ENCODE assay signal across 11 mouse cellular contexts in genomic region chr15:27492156-27492555, GRCm38 (mm10).
"Had no signal": no experiment of that assay in that cellular context is flagged by ENCODE, and none has a peak within 500 bp of the region (broad histone marks: within the 10 kb centered on the region; RNA-seq: fewer than 3 reads in every experiment).

No protein-coding gene starts in this region.

- H3K36me3 ChIP-seq: limb, embryonic 13.5 days; midbrain, embryonic 13.5 days; neural tube, embryonic 12.5 days had no signal

- H3K9ac ChIP-seq: limb, embryonic 13.5 days; midbrain, embryonic 13.5 days; neural tube, embryonic 12.5 days had no signal

- H3K27ac ChIP-seq: hindbrain, postnatal 0 days; limb, embryonic 13.5 days; midbrain, embryonic 13.5 days; neural tube, embryonic 12.5 days had no signal

- H3K27me3 ChIP-seq: limb, embryonic 13.5 days; neural tube, embryonic 12.5 days had no signal

- H3K4me3 ChIP-seq: limb, embryonic 13.5 days; midbrain, embryonic 13.5 days; neural tube, embryonic 12.5 days had no signal

- DNase-seq: kidney, adult 11 months; kidney, adult 9 months; kidney, postnatal 10 days; left cerebral cortex, postnatal 4 days; right cerebral cortex, postnatal 4 days; spleen, adult 18-20 months; thymus, postnatal 36 days had no signal

- H3K4me2 ChIP-seq: limb, embryonic 13.5 days; midbrain, embryonic 13.5 days; neural tube, embryonic 12.5 days had no signal

- ATAC-seq: hindbrain, postnatal 0 days; midbrain, embryonic 13.5 days had no signal

- H3K9me3 ChIP-seq: limb, embryonic 13.5 days; midbrain, embryonic 13.5 days; neural tube, embryonic 12.5 days had no signal
